ENCODE assay signal across 16 mouse cellular contexts in genomic region chr15:18517701-18518100, GRCm38 (mm10).
"Had no signal": no experiment of that assay in that cellular context is flagged by ENCODE, and none has a peak within 500 bp of the region (broad histone marks: within the 10 kb centered on the region; RNA-seq: fewer than 3 reads in every experiment).

No protein-coding gene starts in this region.

- DNase-seq: retina, postnatal 1 day; right cerebral cortex, adult 18-20 months; right cerebral cortex, postnatal 14 days; right cerebral cortex, postnatal 25 days; right cerebral cortex, postnatal 4 days; spleen, adult 18-20 months; thymus, adult 18-20 months; thymus, adult 2 months; thymus, postnatal 14 days; thymus, postnatal 25 days; thymus, postnatal 36 days; thymus, postnatal 4 days had no signal

- H3K27me3 ChIP-seq: neural tube, embryonic 13.5 days; neural tube, embryonic 15.5 days; stomach, embryonic 15.5 days had no signal

- H3K27ac ChIP-seq: neural tube, embryonic 13.5 days; neural tube, embryonic 15.5 days; stomach, embryonic 15.5 days; stomach, postnatal 0 days had no signal

- H3K9me3 ChIP-seq: neural tube, embryonic 13.5 days; neural tube, embryonic 15.5 days; stomach, embryonic 15.5 days had no signal

- H3K4me2 ChIP-seq: neural tube, embryonic 13.5 days; neural tube, embryonic 15.5 days; stomach, embryonic 15.5 days had no signal

- H3K9ac ChIP-seq: neural tube, embryonic 13.5 days; neural tube, embryonic 15.5 days; stomach, embryonic 15.5 days had no signal

- H3K4me3 ChIP-seq: neural tube, embryonic 13.5 days; neural tube, embryonic 15.5 days; stomach, embryonic 15.5 days had no signal

- H3K4me1 ChIP-seq: neural tube, embryonic 13.5 days; neural tube, embryonic 15.5 days; stomach, embryonic 15.5 days had no signal

- H3K36me3 ChIP-seq: neural tube, embryonic 13.5 days; neural tube, embryonic 15.5 days; stomach, embryonic 15.5 days had no signal
